Mouse (Mus musculus) urinary bladder, postnatal 25 days (tissue): Measurements from ENCODE around the gene Fbxl4.
"Not testable (repeated sequence)": the region's sequence is repeated elsewhere in the genome, so short reads cannot be mapped to it uniquely, and the experiment has no call there.

ENCODE experiments used
- DNase-seq: peaks from one replicate; pipeline ENCODE4 v3.0.0; 2022; ENCODE audit warnings: low spot score

Gene Fbxl4

GRCm38 (mm10) chr4:22357266-22357930, at the start of gene Fbxl4:
Gene Fbxl4 (plus strand): TSS chr4:22357543.
- peak; percentile 80 for DNase-seq

DNA sequence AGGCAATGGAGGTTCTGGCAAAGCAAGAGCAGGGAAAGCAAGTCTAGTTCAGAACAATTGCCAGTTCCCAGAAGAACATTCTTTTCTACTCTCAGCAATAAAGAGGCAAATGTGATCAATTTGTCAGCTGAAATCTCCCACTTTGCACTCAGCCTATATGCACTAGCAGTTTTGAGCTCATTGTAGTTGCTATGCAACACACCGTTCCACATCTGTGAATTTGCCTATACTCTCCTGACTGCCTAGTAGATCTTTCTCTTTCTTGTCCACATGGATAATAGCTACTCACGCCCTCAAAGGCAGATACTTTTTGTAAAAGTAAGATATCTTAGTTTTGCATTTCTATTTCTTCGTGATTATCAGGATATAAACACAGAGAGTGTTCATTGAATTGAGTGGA, 42.8 kb upstream of the Fbxl4 start:
- no peak for DNase-seq

- DNase-seq, result no peak
Measured at GRCm38 (mm10) chr4:22342816-22343573, 14.3 kb upstream of the Fbxl4 start.

- DNase-seq, result not testable (repeated sequence)
Measured at GRCm38 (mm10) chr4:22349086-22349485, 8.3 kb upstream of the Fbxl4 start.

DNA sequence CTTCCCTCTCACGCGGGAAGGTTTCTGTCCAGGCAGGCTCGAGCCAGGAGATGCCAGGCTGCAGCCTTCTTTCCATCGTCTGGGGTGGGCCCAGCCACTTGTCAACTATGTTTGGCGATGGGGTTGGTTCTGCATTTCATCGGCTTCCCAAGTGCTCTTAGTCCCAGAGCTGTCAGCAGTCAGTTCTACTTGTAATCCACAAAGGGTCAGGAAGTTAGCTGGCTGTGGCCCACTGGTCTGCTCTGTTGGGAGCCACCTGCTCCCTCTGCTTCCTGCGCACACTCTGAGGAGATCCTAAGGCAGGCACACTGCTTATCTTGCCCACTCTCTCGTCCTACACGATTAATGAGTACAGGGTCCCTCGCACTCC, 573 bp downstream of the Fbxl4 start:
- no peak for DNase-seq

DNA sequence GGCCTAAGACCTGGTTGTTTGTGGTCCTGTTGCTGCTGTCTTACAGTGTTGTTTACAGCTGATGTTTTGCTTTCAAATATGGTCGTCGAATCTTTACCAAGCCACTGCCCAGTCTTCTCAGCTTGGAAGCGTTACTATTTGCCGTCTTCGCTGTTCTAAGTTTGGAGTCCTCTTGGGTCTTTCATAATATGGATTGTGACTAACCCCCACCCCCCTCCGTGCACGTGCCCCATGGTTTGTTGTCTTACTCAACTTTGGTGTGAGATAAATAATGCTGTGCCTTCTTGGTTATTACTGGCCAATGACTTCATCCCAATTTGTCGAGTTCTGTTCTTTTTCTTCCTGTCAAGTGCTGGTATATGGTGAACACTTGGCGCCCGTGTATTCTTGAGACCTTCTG, 1.1 kb downstream of the Fbxl4 start:
- no peak for DNase-seq

DNA sequence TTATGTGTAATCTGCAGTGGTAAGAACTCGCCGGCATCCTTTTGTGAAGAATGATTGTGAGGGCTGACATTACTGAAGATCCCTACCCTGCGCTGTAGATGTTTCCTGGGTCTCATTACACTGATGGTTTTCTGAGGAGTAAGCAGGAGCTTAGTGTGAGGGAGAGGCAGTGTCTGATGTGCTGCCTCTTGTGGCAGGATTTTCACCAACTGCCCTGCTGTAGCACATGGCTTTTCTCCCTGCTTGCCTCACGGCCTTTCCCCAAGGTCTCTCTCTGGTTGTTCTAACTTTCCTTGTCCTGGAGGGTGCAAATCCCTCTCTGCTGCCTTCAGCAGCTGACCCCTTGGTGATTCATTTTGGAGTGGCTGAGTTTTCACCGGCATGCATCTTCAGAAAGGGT, 10.0 kb downstream of the Fbxl4 start:
- DNase-seq, result no peak

- no peak for DNase-seq
Measured at GRCm38 (mm10) chr4:22378516-22378915, 21.2 kb downstream of the Fbxl4 start.

GRCm38 (mm10) chr4:22380646-22381045, 23.3 kb downstream of the Fbxl4 start:
- DNase-seq, result no peak

- DNase-seq, result no peak
Measured at GRCm38 (mm10) chr4:22383528-22384265, 26.4 kb downstream of the Fbxl4 start.

DNA sequence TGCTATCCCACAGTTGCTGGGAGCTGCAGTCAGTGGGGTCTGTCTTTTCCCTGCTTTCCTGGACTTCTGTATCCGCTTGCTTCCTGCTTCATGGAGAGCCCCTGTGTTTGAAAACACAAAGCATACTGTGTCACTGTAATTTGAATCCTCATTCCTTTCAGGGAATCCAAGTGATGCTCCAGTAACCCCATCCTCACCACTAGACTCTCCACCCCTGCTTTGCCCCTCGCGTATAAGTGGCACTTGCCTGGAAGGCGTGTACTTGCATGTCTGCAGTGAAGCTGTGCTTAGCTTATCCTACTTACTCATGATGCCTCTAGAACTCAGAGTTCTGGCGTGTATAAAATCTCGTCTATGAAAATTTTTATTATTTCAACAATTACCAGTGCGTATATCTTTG, 32.7 kb downstream of the Fbxl4 start:
- no peak for DNase-seq

GRCm38 (mm10) chr4:22392777-22393473, 35.6 kb downstream of the Fbxl4 start:
- no peak for DNase-seq

GRCm38 (mm10) chr4:22395404-22395803, 38.1 kb downstream of the Fbxl4 start:
- no peak for DNase-seq

DNA sequence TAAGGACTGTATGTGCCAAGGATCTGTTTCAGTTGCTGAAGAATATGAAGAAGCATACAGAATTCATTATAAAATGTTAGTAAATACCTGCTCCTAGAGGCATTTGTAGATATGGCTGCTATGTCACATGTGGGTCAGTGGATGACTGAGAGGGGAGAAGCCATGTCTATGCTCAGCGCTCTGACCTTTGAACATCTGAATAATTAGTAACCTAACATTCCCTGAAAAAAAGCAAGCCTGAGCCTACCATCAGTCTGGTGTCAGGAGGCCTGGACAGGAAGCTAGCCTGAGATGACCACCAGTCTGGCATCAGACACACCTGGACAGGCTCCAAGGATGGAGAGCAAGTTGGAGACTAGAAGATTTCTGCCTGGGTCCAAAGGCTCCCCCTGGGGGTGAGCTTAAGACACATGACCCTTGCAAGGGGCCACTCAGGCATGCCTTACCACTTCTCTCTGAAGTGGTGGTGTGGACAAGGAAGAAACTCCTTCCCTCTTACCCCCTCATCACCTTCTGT, 39.2 kb downstream of the Fbxl4 start:
- DNase-seq, result no peak

DNA sequence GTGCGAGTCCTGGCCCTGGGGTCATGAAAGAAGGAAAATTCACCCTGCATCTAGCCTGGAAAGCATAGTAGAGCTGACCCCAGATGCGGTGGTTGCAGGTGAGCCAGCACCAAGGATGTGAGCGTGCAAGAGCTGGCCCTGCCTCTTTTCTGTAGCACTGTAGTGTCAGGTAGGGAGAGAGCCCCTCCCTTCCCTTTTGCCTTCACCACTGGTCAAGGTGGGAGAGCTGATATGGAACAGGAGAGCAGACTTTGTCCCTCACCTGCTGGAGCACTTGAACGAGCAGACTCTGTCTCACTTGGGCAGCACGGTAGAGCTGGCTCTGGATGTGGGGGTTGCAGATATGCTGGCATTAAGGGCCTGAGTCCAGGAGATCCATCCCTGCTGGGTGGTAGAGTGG, 39.7 kb downstream of the Fbxl4 start:
- DNase-seq, result no peak

DNA sequence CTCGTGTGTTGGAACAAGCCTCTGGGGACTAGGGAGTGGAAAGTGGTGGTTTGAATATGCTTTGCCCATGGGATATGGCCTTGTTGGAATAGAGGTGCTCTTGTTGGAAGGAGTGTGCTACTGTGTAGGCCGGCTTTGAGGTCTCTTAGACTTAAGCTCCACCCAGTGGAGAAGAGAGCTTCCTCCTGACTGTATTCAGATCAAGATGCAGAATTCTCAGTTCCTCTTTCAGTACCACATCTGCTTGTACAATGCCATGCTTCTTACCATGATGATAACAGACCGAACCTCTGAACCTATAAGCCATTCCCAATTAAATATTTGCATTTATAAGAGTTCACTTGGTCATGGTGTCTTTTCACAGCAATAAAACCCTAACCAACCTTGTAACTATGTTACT, 44.7 kb downstream of the Fbxl4 start:
- DNase-seq, result no peak

DNA sequence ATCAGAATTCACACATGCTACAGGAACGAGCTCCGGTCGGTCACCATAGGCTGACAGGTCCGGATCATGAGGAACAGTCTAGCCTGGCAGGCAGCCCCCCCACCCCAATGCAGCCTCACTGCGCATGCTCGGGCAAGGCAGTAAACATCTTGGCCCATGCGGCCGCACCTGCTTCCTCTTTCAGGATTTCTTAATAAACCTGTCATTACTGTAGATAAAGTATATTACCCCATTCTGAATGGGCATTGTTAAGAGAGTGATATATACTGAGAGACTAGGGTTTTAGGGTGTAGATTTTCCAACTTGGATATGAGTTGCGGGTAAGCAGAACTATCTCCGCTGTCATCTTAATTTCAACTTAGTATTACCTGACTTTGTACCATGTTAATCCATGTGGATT, 45.6 kb downstream of the Fbxl4 start:
- no peak for DNase-seq

GRCm38 (mm10) chr4:22420627-22421026, 63.3 kb downstream of the Fbxl4 start:
- no peak for DNase-seq

GRCm38 (mm10) chr4:22422400-22422799, 65.1 kb downstream of the Fbxl4 start:
- DNase-seq, result no peak

GRCm38 (mm10) chr4:22428150-22428549, 70.8 kb downstream of the Fbxl4 start:
- DNase-seq, result no peak

DNA sequence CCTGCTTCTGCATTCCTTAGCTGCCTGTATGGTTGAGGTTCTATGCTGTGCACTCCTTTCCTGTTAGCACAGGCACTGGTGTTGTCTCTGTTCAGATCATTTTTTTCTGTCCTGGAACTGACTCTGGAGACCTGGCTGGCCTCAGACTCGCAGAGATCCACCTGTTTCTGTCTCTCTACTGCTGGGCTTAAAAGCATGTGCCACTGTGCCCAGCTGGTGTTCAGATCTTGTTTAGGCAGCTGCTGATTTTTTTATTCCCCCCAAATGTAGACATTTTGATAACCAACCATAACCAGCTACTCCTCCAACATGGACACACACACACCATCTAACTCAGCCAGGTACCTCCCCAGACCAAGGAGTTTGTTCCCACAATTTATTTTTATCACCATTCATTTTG, 112.2 kb downstream of the Fbxl4 start:
- DNase-seq, result no peak

- DNase-seq, result no peak
Measured at GRCm38 (mm10) chr4:22476967-22477710, 119.8 kb downstream of the Fbxl4 start.
